Mouse (Mus musculus): ENCODE data around the gene Dok4.
A peak's percentile ranks its signal among the peaks of the same experiment; 100 is the strongest.
"Not testable (repeated sequence)": the region's sequence is repeated elsewhere in the genome, so short reads cannot be mapped to it uniquely, and the experiment has no call there.

Gene Dok4

GRCm38 (mm10) chr8:94841183-94841582 lies 34.9 kb downstream of the Dok4 start:
- no peak for DNase-seq (ENCODE audit: low spot score)

GRCm38 (mm10) chr8:94838600-94838999 lies 37.5 kb downstream of the Dok4 start:
- peak; percentile 56 for DNase-seq (ENCODE audit: low spot score)

GRCm38 (mm10) chr8:94837662-94838574 lies 38.2 kb downstream of the Dok4 start, which contains the start of the genes Coq9 and Ciapin1:
TSS of gene Coq9 (plus strand) at chr8:94838321.
TSS of gene Ciapin1 (minus strand) at chr8:94838358.
- peak; percentile 90 for DNase-seq (ENCODE audit: low spot score)

- no peak for DNase-seq (ENCODE audit: low spot score)
These were observed 39.5 kb downstream of the Dok4 start for GRCm38 (mm10) chr8:94836456-94837240.

GRCm38 (mm10) chr8:94835751-94836150 lies 40.4 kb downstream of the Dok4 start:
- DNase-seq (ENCODE audit: low spot score): not testable (repeated sequence)

GRCm38 (mm10) chr8:94833901-94834405 lies 42.2 kb downstream of the Dok4 start:
- not testable (repeated sequence) for DNase-seq (ENCODE audit: low spot score)

- no peak for DNase-seq (ENCODE audit: low spot score)
These were observed 47.8 kb downstream of the Dok4 start for GRCm38 (mm10) chr8:94828284-94828683.

GRCm38 (mm10) chr8:94826210-94826609 lies 49.9 kb downstream of the Dok4 start:
- no peak for DNase-seq (ENCODE audit: low spot score)

GRCm38 (mm10) chr8:94825170-94825569 lies 51.0 kb downstream of the Dok4 start:
- DNase-seq (ENCODE audit: low spot score): no peak

- DNase-seq (ENCODE audit: low spot score): peak; percentile 54
These were observed 53.2 kb downstream of the Dok4 start for GRCm38 (mm10) chr8:94822637-94823560.

- no peak for DNase-seq (ENCODE audit: low spot score)
These were observed 54.7 kb downstream of the Dok4 start for GRCm38 (mm10) chr8:94821381-94821780.

GRCm38 (mm10) chr8:94820553-94820952 lies 55.6 kb downstream of the Dok4 start:
- no peak for DNase-seq (ENCODE audit: low spot score)

GRCm38 (mm10) chr8:94819671-94820179 lies 56.4 kb downstream of the Dok4 start:
- DNase-seq (ENCODE audit: low spot score): no peak

GRCm38 (mm10) chr8:94817933-94818332 lies 58.2 kb downstream of the Dok4 start:
- no peak for DNase-seq (ENCODE audit: low spot score)

GRCm38 (mm10) chr8:94814556-94814955 lies 61.6 kb downstream of the Dok4 start:
- no peak for DNase-seq (ENCODE audit: low spot score)
